Mouse (Mus musculus) heart, adult 11 months (tissue): ENCODE data around the gene Tubb5.

Source experiments
- DNase-seq: peaks from one replicate; pipeline ENCODE4 v3.0.0; 2022

The Tubb5 gene

GRCm38 (mm10) chr17:35790933-35791332, 47.2 kb downstream of the Tubb5 start:
- DNase-seq = no peak

GRCm38 (mm10) chr17:35788025-35788424, 50.1 kb downstream of the Tubb5 start:
- no peak for DNase-seq

GRCm38 (mm10) chr17:35787493-35787892, 50.6 kb downstream of the Tubb5 start:
- no peak for DNase-seq

GRCm38 (mm10) chr17:35785140-35785539, 53.0 kb downstream of the Tubb5 start:
- no peak for DNase-seq

- peak; percentile 95 for DNase-seq
Observed at GRCm38 (mm10) chr17:35783944-35784343, 54.2 kb downstream of the Tubb5 start.
